Mouse (Mus musculus): Measurements from ENCODE around the gene Fam83g. TPM values are rescaled to one million over a fixed set of nuclear protein-coding genes. Genes with fewer than 3 reads are reported as not detected.

The Fam83g gene
- polyA plus RNA-seq, 1 experiment from 2014 or later = 20.7 TPM

DNA sequence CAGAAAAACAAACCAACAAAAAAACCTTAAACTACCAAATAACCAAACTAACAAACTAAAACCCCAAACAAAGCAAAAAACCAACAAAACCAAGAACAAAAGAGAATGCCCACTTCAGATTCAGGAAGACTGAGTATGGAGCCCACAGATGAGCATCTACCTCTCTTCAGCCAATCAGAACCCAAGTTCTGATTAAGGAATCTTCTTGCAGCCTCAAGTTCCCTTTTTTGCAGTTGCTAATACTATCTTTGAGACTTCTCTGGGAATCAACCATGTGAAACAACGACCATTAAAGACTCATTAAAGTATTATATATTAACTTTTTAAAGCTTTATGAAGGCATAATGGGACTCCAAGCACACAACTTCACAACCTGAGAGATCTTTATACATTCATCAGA is 53.4 kb downstream of the Fam83g start:
- H3K9me3 ChIP-seq (ENCODE audit: control insufficient read depth) = no peaks in the 10 kb centered on the region
- H3K36me3 ChIP-seq (ENCODE audit: control insufficient read depth, insufficient read depth) = peaks cover 84% of the 10 kb centered on the region
- H3K9ac ChIP-seq (ENCODE audit: low read depth, low read length) = no peak overlapping the region
- WGBS = 78% methylated on average over 1 of the region's 1 CpGs
- H3K4me1 ChIP-seq (replicated peaks; ENCODE audit: control insufficient read depth, insufficient read depth, low read length) = no peaks in the 10 kb centered on the region
- H3K4me3 ChIP-seq (ENCODE audit: low read depth, low read length) = no peak overlapping the region
- H3K4me2 ChIP-seq (replicated peaks; ENCODE audit: low read depth) = no peak overlapping the region
- H3K27me3 ChIP-seq (replicated peaks; ENCODE audit: control insufficient read depth, insufficient read depth, low read length) = no peaks in the 10 kb centered on the region
- no peak for ATAC-seq
- no peak overlapping the region for H3K27ac ChIP-seq (ENCODE audit: low read depth, low read length)
- no peak for TF ChIP-seq CTCF (IDR thresholded peaks at IDR 0.05; ENCODE audit: low read depth)

DNA sequence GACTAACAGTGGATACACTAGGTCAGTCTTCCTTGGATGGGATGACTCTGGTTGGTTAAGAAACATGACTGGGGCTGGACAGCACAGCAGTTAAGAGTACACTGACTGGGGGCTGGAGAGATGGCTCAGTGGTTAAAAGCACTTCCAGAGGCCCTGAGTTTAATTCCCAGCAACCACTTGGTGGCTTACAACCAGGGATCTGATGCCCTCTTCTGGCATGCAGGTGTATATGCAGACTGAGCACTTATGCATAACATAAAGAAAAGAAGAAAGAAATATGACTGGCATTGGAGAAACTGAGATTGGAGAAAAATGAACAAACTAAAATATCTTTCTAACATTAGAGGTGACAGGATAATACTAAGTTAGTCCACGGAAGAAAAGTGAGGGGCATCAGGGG is 56.6 kb downstream of the Fam83g start:
- no peak overlapping the region for H3K9ac ChIP-seq (ENCODE audit: low read depth, low read length)
- ATAC-seq = no peak
- H3K9me3 ChIP-seq (ENCODE audit: control insufficient read depth) = no peaks in the 10 kb centered on the region
- H3K4me1 ChIP-seq (replicated peaks; ENCODE audit: control insufficient read depth, insufficient read depth, low read length) = no peaks in the 10 kb centered on the region
- H3K36me3 ChIP-seq (ENCODE audit: control insufficient read depth, insufficient read depth) = peaks cover 73% of the 10 kb centered on the region
- no peaks in the 10 kb centered on the region for H3K27me3 ChIP-seq (replicated peaks; ENCODE audit: control insufficient read depth, insufficient read depth, low read length)
- 96% methylated on average over 1 of the region's 1 CpGs for WGBS
- no peak overlapping the region for H3K4me3 ChIP-seq (ENCODE audit: low read depth, low read length)
- no peak overlapping the region for H3K27ac ChIP-seq (ENCODE audit: low read depth, low read length)
- H3K4me2 ChIP-seq (replicated peaks; ENCODE audit: low read depth) = no peak overlapping the region
- TF ChIP-seq CTCF (IDR thresholded peaks at IDR 0.05; ENCODE audit: low read depth) = peak; percentile 35

DNA sequence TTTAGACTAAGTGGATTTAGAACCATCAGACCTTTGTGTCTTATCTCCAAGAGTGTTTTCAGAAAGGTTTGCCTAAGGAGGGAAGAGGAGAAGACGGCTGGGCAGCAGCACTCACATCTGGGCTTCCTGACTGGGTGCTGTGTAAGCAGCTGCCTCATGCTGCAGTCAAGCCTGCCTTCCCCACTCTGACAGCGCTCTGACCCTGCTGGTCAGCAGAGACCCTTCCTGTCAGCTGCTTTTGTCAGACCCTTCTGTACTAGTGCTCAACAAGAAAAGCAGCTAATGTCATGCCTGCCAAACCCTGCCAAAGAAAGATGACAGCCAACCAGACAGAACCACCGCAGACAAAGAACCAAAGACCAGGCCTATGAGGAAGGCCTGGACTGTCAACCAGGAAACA is 59.9 kb downstream of the Fam83g start:
- Histone ChIP-seq H3K9ac (ENCODE audit: low read depth, low read length) (no peak overlapping the region), H3K36me3 (ENCODE audit: control insufficient read depth, insufficient read depth) (peaks cover 59% of the 10 kb centered on the region), H3K4me3 (ENCODE audit: low read depth, low read length) (no peak overlapping the region), H3K27me3 (replicated peaks; ENCODE audit: control insufficient read depth, insufficient read depth, low read length) (no peaks in the 10 kb centered on the region), H3K27ac (ENCODE audit: low read depth, low read length) (no peak overlapping the region), H3K9me3 (ENCODE audit: control insufficient read depth) (no peaks in the 10 kb centered on the region), H3K4me2 (replicated peaks; ENCODE audit: low read depth) (no peak overlapping the region), H3K4me1 (replicated peaks; ENCODE audit: control insufficient read depth, insufficient read depth, low read length) (no peaks in the 10 kb centered on the region)
- WGBS = 88% methylated on average over 3 of the region's 3 CpGs
- no peak for ATAC-seq
- no peak for TF ChIP-seq CTCF (IDR thresholded peaks at IDR 0.05; ENCODE audit: low read depth)

DNA sequence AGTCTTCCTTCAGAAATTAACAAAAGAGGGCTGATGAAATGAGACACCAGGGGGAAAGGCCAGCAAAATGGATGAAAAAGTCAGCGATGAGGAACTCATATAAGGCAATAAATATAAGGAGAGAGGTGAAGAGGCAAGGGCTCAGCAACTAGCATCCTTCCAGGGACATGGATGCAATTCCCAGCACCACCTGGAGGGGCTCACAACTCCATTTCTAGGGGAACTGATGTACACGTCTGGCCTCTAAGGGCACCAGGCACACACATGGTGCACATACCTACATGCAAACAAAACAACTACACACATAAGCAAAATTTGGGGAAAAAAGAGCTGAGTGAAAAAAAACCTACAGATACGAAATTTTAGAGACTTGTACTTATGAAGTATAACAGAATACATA is 60.6 kb downstream of the Fam83g start:
- H3K27me3 ChIP-seq (replicated peaks; ENCODE audit: control insufficient read depth, insufficient read depth, low read length) = no peaks in the 10 kb centered on the region
- no peak overlapping the region for H3K27ac ChIP-seq (ENCODE audit: low read depth, low read length)
- 66% methylated on average over 3 of the region's 3 CpGs for WGBS
- TF ChIP-seq CTCF (IDR thresholded peaks at IDR 0.05; ENCODE audit: low read depth) = peak; percentile 49
- peaks cover 57% of the 10 kb centered on the region for H3K36me3 ChIP-seq (ENCODE audit: control insufficient read depth, insufficient read depth)
- no peak overlapping the region for H3K4me3 ChIP-seq (ENCODE audit: low read depth, low read length)
- no peak for ATAC-seq
- H3K4me1 ChIP-seq (replicated peaks; ENCODE audit: control insufficient read depth, insufficient read depth, low read length) = no peaks in the 10 kb centered on the region
- no peak overlapping the region for H3K4me2 ChIP-seq (replicated peaks; ENCODE audit: low read depth)
- H3K9me3 ChIP-seq (ENCODE audit: control insufficient read depth) = no peaks in the 10 kb centered on the region
- H3K9ac ChIP-seq (ENCODE audit: low read depth, low read length) = no peak overlapping the region

DNA sequence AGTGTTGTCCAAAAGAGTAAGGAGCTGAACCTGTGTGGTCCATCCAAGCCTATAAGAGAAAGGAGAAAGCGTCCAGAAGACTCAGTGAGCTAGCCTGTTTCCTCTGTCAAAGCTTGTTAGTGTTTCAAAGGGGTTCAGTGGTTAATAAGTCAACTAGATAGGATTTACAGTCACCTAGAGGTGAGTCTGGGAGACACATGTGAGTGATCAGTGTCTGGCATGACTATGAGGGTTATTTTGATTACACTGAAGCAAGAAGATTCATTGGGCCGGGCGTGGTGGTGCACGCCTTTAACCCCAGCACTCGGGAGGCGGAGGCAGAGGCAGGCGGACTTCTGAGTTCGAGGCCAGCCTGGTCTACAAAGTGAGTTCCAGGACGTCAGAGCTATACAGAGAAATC is 61.9 kb downstream of the Fam83g start:
- Histone ChIP-seq H3K36me3 (ENCODE audit: control insufficient read depth, insufficient read depth) (peaks cover 57% of the 10 kb centered on the region), H3K9me3 (ENCODE audit: control insufficient read depth) (no peaks in the 10 kb centered on the region), H3K4me1 (replicated peaks; ENCODE audit: control insufficient read depth, insufficient read depth, low read length) (no peaks in the 10 kb centered on the region), H3K4me3 (ENCODE audit: low read depth, low read length) (no peak overlapping the region), H3K27ac (ENCODE audit: low read depth, low read length) (no peak overlapping the region), H3K9ac (ENCODE audit: low read depth, low read length) (no peak overlapping the region), H3K27me3 (replicated peaks; ENCODE audit: control insufficient read depth, insufficient read depth, low read length) (no peaks in the 10 kb centered on the region), H3K4me2 (replicated peaks; ENCODE audit: low read depth) (no peak overlapping the region)
- 84% methylated on average over 9 of the region's 9 CpGs for WGBS
- no peak for TF ChIP-seq CTCF (IDR thresholded peaks at IDR 0.05; ENCODE audit: low read depth)
- no peak for ATAC-seq

DNA sequence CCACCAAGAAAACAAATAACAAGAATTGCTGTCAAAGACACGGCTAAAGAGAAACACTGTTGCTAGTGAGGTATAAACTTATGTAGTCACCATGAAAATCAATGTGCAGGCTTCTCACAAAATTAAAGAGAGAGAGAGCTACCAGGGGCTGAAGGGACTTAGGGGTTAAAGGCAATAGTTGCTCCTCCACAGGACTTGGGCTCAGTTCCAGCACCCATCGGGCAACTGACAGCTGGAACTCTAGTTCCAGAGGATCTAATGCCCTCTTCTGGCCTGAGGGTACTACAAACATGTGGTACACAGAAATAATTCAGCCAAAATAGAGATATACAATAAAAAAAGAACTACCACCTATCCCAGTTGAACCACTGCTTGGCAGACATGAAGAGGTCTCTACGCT is 63.3 kb downstream of the Fam83g start:
- no peak for ATAC-seq
- Histone ChIP-seq H3K4me1 (replicated peaks; ENCODE audit: control insufficient read depth, insufficient read depth, low read length) (no peaks in the 10 kb centered on the region), H3K27me3 (replicated peaks; ENCODE audit: control insufficient read depth, insufficient read depth, low read length) (no peaks in the 10 kb centered on the region), H3K9me3 (ENCODE audit: control insufficient read depth) (no peaks in the 10 kb centered on the region), H3K9ac (ENCODE audit: low read depth, low read length) (no peak overlapping the region), H3K4me2 (replicated peaks; ENCODE audit: low read depth) (no peak overlapping the region), H3K27ac (ENCODE audit: low read depth, low read length) (no peak overlapping the region), H3K4me3 (ENCODE audit: low read depth, low read length) (no peak overlapping the region), H3K36me3 (ENCODE audit: control insufficient read depth, insufficient read depth) (peaks cover 59% of the 10 kb centered on the region)
- WGBS = 61% methylated on average over 3 of the region's 3 CpGs
- TF ChIP-seq CTCF (IDR thresholded peaks at IDR 0.05; ENCODE audit: low read depth) = no peak

DNA sequence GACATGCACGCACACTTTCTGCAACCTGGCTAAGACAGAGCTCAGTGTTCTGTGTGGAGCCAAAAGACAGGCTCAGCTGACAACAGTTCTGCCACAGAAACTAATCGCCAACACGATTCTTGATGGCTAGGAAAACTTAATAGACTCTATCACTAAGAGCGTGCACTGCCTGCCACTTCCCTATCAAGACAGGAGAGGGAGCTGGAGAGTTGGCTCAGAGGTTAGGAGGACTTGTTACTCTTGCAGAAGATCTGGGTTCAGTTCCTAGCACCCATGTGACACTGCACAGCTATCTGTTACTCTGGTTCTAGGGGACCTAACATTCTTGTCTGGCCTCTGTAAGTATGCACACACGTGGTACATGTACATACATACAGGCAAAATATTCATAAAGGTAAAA is 67.7 kb downstream of the Fam83g start:
- no peaks in the 10 kb centered on the region for H3K27me3 ChIP-seq (replicated peaks; ENCODE audit: control insufficient read depth, insufficient read depth, low read length)
- no peak overlapping the region for H3K27ac ChIP-seq (ENCODE audit: low read depth, low read length)
- no peaks in the 10 kb centered on the region for H3K9me3 ChIP-seq (ENCODE audit: control insufficient read depth)
- no peak overlapping the region for H3K4me2 ChIP-seq (replicated peaks; ENCODE audit: low read depth)
- WGBS = 79% methylated on average over 5 of the region's 5 CpGs
- no peak overlapping the region for H3K9ac ChIP-seq (ENCODE audit: low read depth, low read length)
- peaks cover 73% of the 10 kb centered on the region for H3K36me3 ChIP-seq (ENCODE audit: control insufficient read depth, insufficient read depth)
- H3K4me3 ChIP-seq (ENCODE audit: low read depth, low read length) = no peak overlapping the region
- TF ChIP-seq CTCF (IDR thresholded peaks at IDR 0.05; ENCODE audit: low read depth) = peak; percentile 74
- no peaks in the 10 kb centered on the region for H3K4me1 ChIP-seq (replicated peaks; ENCODE audit: control insufficient read depth, insufficient read depth, low read length)
- ATAC-seq = no peak
